Mouse (Mus musculus) CD4-positive naive resting alpha-beta T cell, adult 76 days (primary cell): ENCODE data around the gene Eif2b2. TPM values are rescaled to one million over a fixed set of nuclear protein-coding genes. Genes with fewer than 3 reads are reported as not detected.

Source experiments
- total RNA-seq: library from RNA; stranded (reverse); gene quantifications from one replicate; pipeline ENCODE4 v1.2.4, GENCODE M21; 2023

The Eif2b2 gene
- 110 TPM for total RNA-seq

GRCm38 (mm10) chr12:85219236-85219904 lies at the start of gene Eif2b2:
Gene Eif2b2 (plus strand): TSS chr12:85219481.

DNA sequence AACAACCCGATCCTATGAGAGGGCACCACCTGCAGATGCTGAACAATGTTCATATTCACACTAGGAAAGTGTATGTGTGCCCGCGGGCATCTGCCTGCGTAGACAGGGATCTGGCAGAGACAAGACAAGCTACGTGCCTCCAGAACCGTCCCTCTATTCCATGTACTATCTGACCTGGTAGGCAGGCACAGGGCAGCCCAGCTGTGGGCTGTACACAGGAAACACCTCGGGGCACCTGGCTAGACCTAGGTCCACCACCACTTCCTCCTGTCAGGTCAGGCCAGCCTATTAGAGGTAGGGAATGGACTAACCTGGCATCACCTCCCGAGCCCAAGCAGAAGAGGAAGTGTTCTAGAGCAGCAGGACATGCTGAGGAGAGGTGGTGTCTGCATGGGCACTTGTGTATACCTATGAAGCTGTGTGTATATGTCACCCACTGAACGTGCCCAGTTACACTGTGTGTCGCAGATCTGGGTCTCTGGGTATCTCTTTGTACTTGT lies 41.5 kb upstream of the Eif2b2 start, which contains the start of gene Pgf:
Gene Pgf (minus strand): TSS at position 51 of the 500 bp plus-strand sequence.

DNA sequence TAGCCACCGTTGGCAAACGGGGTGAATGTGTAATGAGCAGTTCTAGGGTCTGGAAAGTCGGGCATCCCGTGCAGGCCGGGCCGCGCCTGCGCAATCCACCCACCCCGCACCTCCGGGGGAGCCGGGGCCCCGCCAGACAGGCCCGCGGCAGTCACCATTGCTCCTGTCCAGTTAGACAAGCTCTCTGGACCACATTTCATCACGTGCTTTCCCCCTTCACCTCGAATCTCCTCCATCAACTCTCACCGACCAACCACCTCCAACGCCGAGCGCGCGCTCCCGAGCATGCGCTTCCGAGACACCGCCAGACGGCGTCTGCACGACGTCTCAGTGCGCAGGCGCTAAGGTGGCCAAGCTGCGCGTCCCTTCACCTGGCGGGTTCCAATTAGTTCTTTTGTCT lies 51.0 kb downstream of the Eif2b2 start, which contains the start of gene Mlh3:
Gene Mlh3 (minus strand): TSS at position 281 of the 400 bp plus-strand sequence.

Other genes starting within 250 kb of the Eif2b2 start
- 89.1 TPM for gene Fcf1, start 248.6 kb upstream of the Eif2b2 start, total RNA-seq
- gene Arel1, start 248.6 kb upstream of the Eif2b2 start, total RNA-seq, result 32.5 TPM
- gene Ylpm1, start 223.2 kb upstream of the Eif2b2 start, total RNA-seq, result 95.4 TPM
- 1.8 TPM for gene Prox2, start 108.7 kb upstream of the Eif2b2 start, total RNA-seq
- gene Dlst, start 108.6 kb upstream of the Eif2b2 start, total RNA-seq, result 199 TPM
- gene Rps6kl1, start 68.2 kb upstream of the Eif2b2 start, total RNA-seq, result 4.7 TPM
- not detected for gene Pgf, start 41.7 kb upstream of the Eif2b2 start, total RNA-seq
- gene Mlh3, start 51.1 kb downstream of the Eif2b2 start, total RNA-seq, result 15.8 TPM
- gene Acyp1, start 69.0 kb downstream of the Eif2b2 start, total RNA-seq, result 15.2 TPM
- not detected for gene Zc2hc1c, start 69.1 kb downstream of the Eif2b2 start, total RNA-seq
- gene Nek9, start 119.9 kb downstream of the Eif2b2 start, total RNA-seq, result 52.2 TPM
- gene Tmed10, start 155.4 kb downstream of the Eif2b2 start, total RNA-seq, result 159 TPM